Mouse (Mus musculus): ENCODE data around the gene Gjb3.

GRCm38 (mm10) chr4:127312349-127312748, 18.3 kb downstream of the Gjb3 start:
- TF ChIP-seq CTCF (IDR thresholded peaks at IDR 0.05; ENCODE audit: low read depth) (no peak), EP300 (IDR thresholded peaks at IDR 0.05; ENCODE audit: low read depth) (no peak)

Measured in liver, postnatal 0 days (tissue).